Mouse (Mus musculus) adrenal gland, postnatal 36 days (tissue): ENCODE measurements around the gene Trim25. TPM values are rescaled to one million over a fixed set of nuclear protein-coding genes. Genes with fewer than 3 reads are reported as not detected.

ENCODE experiments used
- DNase-seq, 2 experiments: peaks; one replicate each; pipeline ENCODE4 v3.0.0; 2021; ENCODE audit warnings: mixed read lengths in 1 of 2
- long read RNA-seq, 2 experiments: library from polyadenylated mRNA; stranded (forward); transcript quantifications; one replicate each; pipeline ENCODE4 v2.0.0; 2021; ENCODE audit warnings: borderline sequencing depth in 2 of 2
- total RNA-seq, 2 experiments: library from RNA; stranded (reverse); gene quantifications; 2 replicates each; pipeline ENCODE4 v1.2.3; 2021

Trim25 gene
- 100 to 1,000 TPM; 146 to 165 TPM for total RNA-seq
- long read RNA-seq, experiment 1, full-length matches to known transcripts = 10 of 26 reads
- long read RNA-seq, experiment 1, partial matches to known transcripts = 1 of 26 reads
- long read RNA-seq, experiment 1, other reads (novel, unspliced or antisense) = 15 of 26 reads
- long read RNA-seq, experiment 2, full-length matches to known transcripts = 4 of 18 reads
- long read RNA-seq, experiment 2, partial matches to known transcripts = 0 of 18 reads
- long read RNA-seq, experiment 2, other reads (novel, unspliced or antisense) = 14 of 18 reads

- peak; percentile 97 to 98 for DNase-seq
These were observed at the start of gene Trim25 for GRCm38 (mm10) chr11:88998974-88999722. Gene Trim25 (plus strand): TSS chr11:88999376.

DNA sequence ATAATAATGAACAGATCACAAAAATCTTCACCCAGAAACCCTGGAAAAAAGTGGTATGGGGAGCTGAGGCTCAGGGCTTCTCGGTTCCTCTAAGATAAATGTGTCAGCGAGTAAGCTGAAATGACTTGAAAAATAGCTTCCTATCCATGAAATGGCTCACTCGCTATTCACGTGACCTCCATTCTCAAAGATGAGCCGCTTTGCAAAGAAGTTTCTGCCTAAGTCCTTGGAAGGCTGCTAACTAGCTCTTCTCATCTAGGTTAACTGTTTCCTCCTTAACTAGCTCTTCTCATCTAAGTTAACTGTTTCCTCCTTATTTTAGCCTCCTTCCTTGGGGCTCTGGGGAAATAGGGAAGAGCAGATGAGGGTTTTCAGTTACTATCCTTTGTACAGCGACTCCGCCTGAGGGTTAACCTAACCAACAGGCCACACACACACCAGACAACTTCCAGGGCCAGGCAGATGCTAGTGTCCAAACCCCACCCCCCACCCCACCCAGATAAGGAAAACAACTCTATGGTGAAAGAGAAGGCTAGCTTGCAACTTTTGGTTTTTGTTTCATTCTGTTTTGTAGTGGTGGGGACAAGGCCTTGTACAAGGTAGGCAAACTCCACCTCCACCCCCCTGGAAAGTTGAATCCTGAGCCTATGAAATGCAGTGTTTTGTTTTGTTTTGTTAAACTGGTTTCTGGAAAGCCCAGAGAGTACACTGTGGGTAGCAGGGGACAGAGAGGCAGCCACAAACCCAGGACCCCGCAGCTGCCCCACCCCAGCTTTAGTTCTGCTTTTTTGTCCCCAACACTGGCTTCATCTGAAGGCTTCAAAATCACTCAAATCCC is 49.2 kb upstream of the Trim25 start:
- no peak for DNase-seq

- no peak for DNase-seq
These were observed 48.4 kb upstream of the Trim25 start for GRCm38 (mm10) chr11:88950640-88951250.

DNA sequence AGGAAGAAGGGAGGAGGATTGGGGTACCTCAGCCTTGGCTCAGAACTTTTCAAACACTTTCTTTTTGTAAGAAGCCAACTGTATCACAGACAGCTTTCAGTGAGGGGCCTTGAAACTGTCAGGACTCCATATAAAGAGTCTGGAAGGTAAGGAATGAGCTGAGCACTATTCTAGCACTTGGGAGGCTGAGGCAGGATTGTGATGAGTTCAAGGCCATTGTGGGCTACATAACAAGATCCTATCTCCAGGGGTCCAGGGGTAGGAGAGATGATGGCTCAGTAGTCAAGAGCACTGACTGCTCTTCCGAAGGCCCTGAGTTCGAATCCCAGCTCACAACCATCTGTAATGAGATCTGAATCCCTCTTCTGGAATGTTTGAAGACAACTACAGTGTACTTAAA is 47.6 kb upstream of the Trim25 start:
- DNase-seq = no peak

DNA sequence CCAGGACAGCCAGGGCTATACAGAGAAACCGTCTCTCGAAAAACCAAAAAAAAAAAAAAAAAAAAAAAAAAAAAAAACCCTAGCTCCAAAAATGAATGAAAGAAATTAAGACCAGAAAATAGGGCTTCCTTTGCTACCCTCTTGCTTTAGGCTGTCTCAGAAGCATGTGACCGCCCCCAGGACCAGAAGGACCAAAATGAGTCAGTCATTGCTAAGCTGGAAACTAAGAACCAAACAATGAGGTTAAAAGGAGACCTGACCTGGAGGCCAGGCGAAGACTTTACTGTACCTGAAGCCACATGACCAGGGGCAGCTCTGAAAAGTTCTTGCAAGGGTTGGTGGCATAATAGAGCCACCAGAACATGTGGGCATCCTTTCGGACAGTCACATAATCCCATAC is 47.1 kb upstream of the Trim25 start:
- no peak for DNase-seq

DNA sequence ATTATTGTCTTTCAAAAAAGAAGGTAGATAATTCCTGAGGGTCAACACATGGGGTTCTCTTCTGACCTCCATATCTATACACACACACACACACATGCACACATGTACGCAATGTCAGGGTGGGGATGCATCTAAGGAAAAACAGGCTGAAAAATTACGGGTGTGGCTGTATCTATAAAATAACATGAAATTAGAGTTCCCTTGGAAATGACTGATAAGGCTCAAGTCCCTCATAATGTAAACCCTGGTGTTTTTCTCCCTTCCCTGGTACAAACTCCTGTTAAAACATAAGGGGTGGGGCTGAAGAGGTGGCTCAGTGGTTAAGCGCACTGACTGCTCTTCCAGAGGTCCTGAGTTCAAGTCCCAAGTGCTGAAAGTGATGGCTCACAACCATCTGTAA is 45.6 kb upstream of the Trim25 start:
- no peak for DNase-seq

GRCm38 (mm10) chr11:88954803-88955202 is 44.4 kb upstream of the Trim25 start:
- DNase-seq = peak in 1 of 2 experiments; percentile 46

- DNase-seq = peak; percentile 99
These were observed 43.8 kb upstream of the Trim25 start, which contains the start of gene Scpep1 for GRCm38 (mm10) chr11:88955217-88955969. Gene Scpep1 (minus strand): TSS chr11:88955465.

- DNase-seq = no peak
These were observed 40.3 kb upstream of the Trim25 start for GRCm38 (mm10) chr11:88958851-88959250.

- DNase-seq = no peak
These were observed 32.3 kb upstream of the Trim25 start, which contains the start of gene Elobl for GRCm38 (mm10) chr11:88966881-88967361. Gene Elobl (minus strand): TSS chr11:88966931.

GRCm38 (mm10) chr11:88970202-88970732 is 28.9 kb upstream of the Trim25 start, which contains the start of gene Coil:
Gene Coil (plus strand): TSS chr11:88970252.
- no peak for DNase-seq

DNA sequence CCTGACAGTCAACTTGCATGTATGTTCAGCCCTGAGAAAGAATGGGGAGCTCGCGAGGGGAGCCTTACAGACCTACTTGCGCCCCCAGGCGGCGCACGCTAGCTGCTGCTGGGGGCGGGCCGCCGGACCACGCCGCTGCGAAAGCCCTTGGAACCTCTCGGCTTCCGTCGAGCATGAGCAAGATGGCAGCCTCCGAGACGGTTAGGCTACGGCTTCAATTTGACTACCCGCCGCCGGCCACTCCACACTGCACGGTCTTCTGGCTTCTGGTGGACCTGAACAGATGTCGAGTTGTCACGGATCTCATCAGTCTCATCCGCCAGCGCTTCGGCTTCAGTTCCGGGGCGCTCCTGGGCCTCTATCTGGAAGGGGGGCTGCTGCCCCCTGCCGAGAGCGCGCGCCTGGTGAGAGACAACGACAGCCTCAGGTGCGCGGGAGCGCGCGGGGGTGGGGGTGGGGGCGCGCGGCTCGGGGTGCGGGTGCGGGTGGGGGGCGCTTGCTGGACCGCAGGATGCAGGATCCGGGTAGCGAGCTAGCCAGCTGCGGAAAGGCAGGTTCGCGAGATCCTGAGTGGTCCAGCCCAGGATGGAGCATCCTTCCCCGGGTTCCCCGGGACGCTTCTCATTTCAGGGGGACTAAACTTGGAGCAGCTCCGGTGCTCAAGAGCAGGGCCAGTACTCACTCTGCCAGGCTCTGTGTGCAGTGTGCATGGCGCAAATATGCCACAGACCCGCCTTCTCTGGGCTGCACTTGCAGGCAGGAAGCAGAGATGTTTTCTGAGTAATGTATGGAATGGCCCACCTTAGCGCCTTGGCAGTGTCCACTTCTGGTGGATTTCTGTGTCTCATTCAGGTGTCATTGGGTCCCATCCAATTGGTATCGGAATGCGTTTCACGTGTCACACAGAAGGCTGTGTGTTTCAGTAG is 25.1 kb upstream of the Trim25 start:
- peak; percentile 94 to 97 for DNase-seq

GRCm38 (mm10) chr11:88976320-88976719 is 22.9 kb upstream of the Trim25 start:
- DNase-seq = no peak

DNA sequence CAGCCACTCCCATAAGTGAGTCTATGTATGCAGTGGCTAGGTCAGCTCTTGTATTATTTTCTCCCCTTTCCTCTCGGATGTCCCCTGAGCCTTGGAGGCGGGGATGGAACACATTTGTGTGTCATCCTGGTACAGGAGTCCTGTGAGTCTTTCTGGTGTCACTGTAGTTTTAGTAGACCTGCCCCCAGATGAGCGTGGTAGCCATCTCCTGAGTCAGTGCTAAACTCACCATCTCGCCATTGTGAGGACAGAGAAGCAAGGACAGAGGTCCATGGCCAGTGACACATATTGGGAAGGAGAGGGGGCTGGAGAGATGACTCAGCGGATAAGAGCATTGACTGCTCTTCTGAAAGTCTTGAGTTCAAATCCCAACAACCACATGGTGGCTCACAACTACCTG is 22.0 kb upstream of the Trim25 start:
- DNase-seq = peak in 1 of 2 experiments; percentile 36

DNA sequence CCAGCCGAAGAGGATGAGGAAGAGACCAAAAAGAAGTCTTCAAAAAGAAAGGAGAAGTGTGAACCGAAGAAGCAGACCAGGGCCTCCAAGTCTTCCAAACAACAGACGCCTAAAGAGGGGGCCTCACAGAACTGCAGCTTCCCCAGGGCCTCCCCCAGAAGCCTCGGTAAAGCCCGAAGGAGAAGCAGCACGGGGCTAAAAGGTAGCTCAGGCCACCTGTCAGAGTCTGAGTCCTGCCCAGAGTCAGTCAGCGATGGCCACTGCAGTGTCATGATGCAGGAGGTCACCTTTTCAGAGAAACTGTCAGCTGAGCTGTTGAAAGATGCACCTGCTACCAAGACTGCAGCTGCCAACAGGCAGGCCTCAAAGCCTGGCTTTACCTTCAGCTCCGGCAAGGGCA is 17.8 kb upstream of the Trim25 start:
- no peak for DNase-seq

DNA sequence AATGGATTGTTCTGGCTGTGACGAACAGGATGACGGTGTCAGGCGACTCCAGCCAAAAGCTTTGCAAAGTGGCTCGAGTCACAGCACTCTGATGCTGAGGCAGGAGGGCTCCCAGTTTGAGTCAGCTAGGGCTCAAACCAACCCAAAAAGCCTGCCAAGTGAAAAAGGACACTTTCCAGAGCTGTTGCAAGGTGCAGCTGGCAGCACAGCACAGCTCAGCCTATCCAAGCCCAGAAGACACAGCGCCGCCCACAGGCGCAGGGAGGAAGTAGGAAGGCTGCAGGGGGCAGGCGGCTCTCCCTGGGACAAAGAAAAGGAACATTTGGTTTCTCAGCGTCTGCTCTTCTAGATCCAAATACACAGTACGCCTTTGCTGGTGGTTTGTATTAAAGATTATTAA is 12.6 kb upstream of the Trim25 start:
- DNase-seq = no peak

GRCm38 (mm10) chr11:88988956-88989355 is 10.2 kb upstream of the Trim25 start:
- no peak for DNase-seq

DNA sequence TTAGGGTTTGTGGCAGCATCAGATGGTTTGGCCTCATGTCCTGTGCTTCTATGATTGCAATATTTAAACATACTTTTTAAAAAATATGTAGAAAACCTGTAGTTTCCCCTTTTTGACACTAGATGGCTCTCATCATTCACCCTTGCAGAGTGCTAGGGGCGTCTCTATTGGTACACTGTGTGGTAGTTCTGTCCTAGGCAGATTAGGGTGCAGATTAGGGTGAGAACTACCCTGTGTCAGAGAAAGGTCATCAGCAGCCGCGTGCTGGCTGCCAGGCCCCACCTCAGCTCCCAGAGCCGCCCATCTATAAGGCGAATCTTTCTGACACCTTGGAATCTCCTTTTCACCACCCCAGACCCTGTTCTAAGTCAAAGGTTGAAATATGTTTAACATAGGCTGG is 9.6 kb upstream of the Trim25 start:
- no peak for DNase-seq

- no peak for DNase-seq
These were observed 6.0 kb upstream of the Trim25 start for GRCm38 (mm10) chr11:88993186-88993585.

GRCm38 (mm10) chr11:88993625-88994024 is 5.6 kb upstream of the Trim25 start:
- DNase-seq = peak; percentile 77 to 79
